Mouse (Mus musculus) midbrain, embryonic 11.5 days (tissue): ENCODE data around the gene Prkcb. TPM values are rescaled to one million over a fixed set of nuclear protein-coding genes. Genes with fewer than 3 reads are reported as not detected.
A peak's percentile ranks its signal among the peaks of the same experiment; 100 is the strongest.

Experiments
- ATAC-seq: fragments of 200-750 bp; cut with Nextera tagmentation; 2 replicates; pipeline ENCODE4 v1.8.0; 2017; ENCODE audit warnings: moderate TSS enrichment, moderate library complexity; ENCODE audit not compliant: low FRiP score
- DNase-seq: peaks from one replicate; pipeline ENCODE4 v3.0.0; 2015; ENCODE audit warnings: low spot score; ENCODE audit errors: missing footprints
- H3K27ac ChIP-seq: fragments of 300-500 bp; sonication (generic); 2 replicates; pipeline ENCODE4 v1.5.1; 2014; ENCODE audit warnings: low read depth, low read length
- H3K27me3 ChIP-seq: fragments of 300-500 bp; sonication (generic); 2 replicates; pipeline ENCODE4 v1.6.1; 2014; ENCODE audit warnings: mild to moderate bottlenecking, low read length, moderate library complexity, mixed read lengths; ENCODE audit not compliant: control insufficient read depth, insufficient read depth
- H3K36me3 ChIP-seq: fragments of 300-500 bp; sonication (generic); 2 replicates; pipeline ENCODE4 v1.6.1; 2014; ENCODE audit warnings: mild to moderate bottlenecking, low read length, moderate library complexity, mixed read lengths; ENCODE audit not compliant: control insufficient read depth, insufficient read depth
- H3K4me1 ChIP-seq: fragments of 300-500 bp; sonication (generic); 2 replicates; pipeline ENCODE4 v1.6.1; 2014; ENCODE audit warnings: low read length; ENCODE audit not compliant: control insufficient read depth, insufficient read depth
- H3K4me2 ChIP-seq: fragments of 300-500 bp; sonication (generic); 2 replicates; pipeline ENCODE4 v1.6.1; 2014; ENCODE audit warnings: mild to moderate bottlenecking, moderate library complexity
- H3K4me3 ChIP-seq: fragments of 300-500 bp; sonication (generic); 2 replicates; pipeline ENCODE4 v1.5.1; 2014; ENCODE audit warnings: low read depth, low read length
- H3K9ac ChIP-seq: fragments of 300-500 bp; sonication (generic); 2 replicates; pipeline ENCODE4 v1.6.1; 2014; ENCODE audit warnings: low read length
- H3K9me3 ChIP-seq: fragments of 300-500 bp; sonication (generic); 2 replicates; pipeline ENCODE4 v1.6.1; 2016; ENCODE audit warnings: low read length; ENCODE audit not compliant: control insufficient read depth
- WGBS: fragments of 180-500 bp; shearing (Covaris S2); extraction: QIAGEN DNeasy Blood & Tissue Kit; methylation state at CpG from one replicate; pipeline ENCODE4 v1.1.7; 2014; 5-methylcytosine and 5-hydroxymethylcytosine counted together
- polyA plus RNA-seq: library from polyadenylated mRNA; unstranded; fragments of >200 nt; fragmentation: Nextera tagmentation; extraction: Ambion mirVana; gene quantifications from 2 replicates; pipeline ENCODE4 v1.2.1, GENCODE M21; 2014

Prkcb gene
- polyA plus RNA-seq, 1 experiment from 2014 or later = 17.9 TPM

GRCm38 (mm10) chr7:122390200-122390599 lies 101.6 kb downstream of the Prkcb start:
- H3K4me2 ChIP-seq = no peak overlapping the region
- H3K36me3 ChIP-seq = no peaks in the 10 kb centered on the region
- no peak overlapping the region for H3K27ac ChIP-seq
- H3K9me3 ChIP-seq = no peaks in the 10 kb centered on the region
- DNase-seq = peak; percentile 37
- H3K27me3 ChIP-seq = no peaks in the 10 kb centered on the region
- H3K4me1 ChIP-seq = peaks cover 5% of the 10 kb centered on the region
- peak; percentile 65; the same call in 1 of the 2 replicates for ATAC-seq
- H3K4me3 ChIP-seq = no peak overlapping the region
- no peak overlapping the region for H3K9ac ChIP-seq
- WGBS = 74% methylated on average over 5 of the region's 5 CpGs

- ATAC-seq = 0 out of 2 replicates have a peak, but pooled peaks have one; percentile 38
- no peaks in the 10 kb centered on the region for H3K9me3 ChIP-seq
- H3K4me1 ChIP-seq = peaks cover 5% of the 10 kb centered on the region
- no peak overlapping the region for H3K9ac ChIP-seq
- no peak overlapping the region for H3K4me3 ChIP-seq
- H3K4me2 ChIP-seq = no peak overlapping the region
- 77% methylated on average over 4 of the region's 4 CpGs for WGBS
- H3K36me3 ChIP-seq = no peaks in the 10 kb centered on the region
- no peak overlapping the region for H3K27ac ChIP-seq
- H3K27me3 ChIP-seq = no peaks in the 10 kb centered on the region
- no peak for DNase-seq
These were observed 102.1 kb downstream of the Prkcb start for GRCm38 (mm10) chr7:122390683-122391082.

DNA sequence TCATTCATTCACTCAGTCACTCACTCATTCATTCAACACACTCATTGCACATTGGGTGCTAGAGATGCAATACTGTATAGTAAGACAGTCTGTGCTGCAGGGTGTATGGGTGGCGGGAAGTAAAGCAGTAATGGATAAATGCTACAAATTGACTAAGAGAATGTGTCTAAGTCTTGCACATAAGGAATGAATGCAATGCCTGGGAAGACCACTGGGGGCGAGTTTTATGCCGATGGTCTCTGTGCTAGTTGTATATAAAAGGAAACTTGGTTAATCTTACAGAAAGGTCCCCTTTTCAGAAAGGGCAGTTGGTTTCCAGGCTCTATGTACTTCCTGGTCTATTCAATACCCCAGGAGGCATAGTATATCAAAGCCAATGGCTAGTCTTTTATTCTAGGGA lies 102.8 kb downstream of the Prkcb start:
- 72% methylated on average over 3 of the region's 3 CpGs for WGBS

GRCm38 (mm10) chr7:122393964-122394363 lies 105.4 kb downstream of the Prkcb start:
- H3K27ac ChIP-seq = no peak overlapping the region
- no peaks in the 10 kb centered on the region for H3K27me3 ChIP-seq
- 51% methylated on average over 5 of the region's 5 CpGs for WGBS

More for the DNA sequence above, 102.8 kb downstream of the Prkcb start:
- no peak for ATAC-seq
- Histone ChIP-seq H3K36me3 (no peaks in the 10 kb centered on the region), H3K27me3 (no peaks in the 10 kb centered on the region), H3K9ac (no peak overlapping the region), H3K4me3 (no peak overlapping the region), H3K4me1 (peaks cover 5% of the 10 kb centered on the region), H3K4me2 (no peak overlapping the region), H3K9me3 (no peaks in the 10 kb centered on the region), H3K27ac (no peak overlapping the region)
- no peak for DNase-seq

DNA sequence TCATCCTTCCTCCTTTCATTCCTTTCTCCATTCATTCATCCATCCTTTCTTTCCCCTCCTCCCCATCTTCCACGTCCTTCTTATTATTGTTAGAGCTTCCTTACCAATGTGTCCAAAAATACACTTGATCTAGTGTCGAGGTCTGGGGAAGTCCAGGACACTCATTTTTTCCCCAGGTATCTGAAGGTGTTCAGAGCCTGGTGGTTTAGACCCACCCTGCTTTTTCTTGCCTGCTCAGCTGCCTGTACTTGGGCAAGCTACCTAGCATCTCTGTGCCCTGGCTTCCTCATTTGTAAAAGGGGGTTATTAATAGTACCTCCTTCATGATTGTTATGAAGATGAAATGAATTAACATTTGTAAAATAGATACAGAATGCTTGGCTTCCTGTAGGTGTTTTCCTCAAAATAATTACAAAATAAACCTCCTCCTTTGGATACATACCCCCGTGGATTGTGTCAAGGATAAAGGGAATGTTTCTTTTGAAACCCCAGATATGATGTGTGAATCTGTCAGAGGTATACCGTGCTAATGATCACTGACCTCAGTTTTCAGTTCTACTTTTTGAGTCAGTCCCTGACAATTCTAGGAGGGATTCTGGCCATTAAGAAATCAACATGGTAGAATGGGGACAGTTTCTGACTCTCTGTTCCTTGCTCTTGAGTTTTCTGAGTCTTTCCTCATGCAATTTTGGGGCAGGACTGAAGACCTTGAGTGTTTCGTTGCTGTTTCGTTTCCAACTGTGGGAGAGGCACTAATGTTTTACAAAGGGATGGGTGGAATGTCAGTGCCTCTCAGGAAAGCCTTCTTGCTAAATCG lies 106.8 kb downstream of the Prkcb start:
- Histone ChIP-seq H3K27me3 (no peaks in the 10 kb centered on the region), H3K4me2 (no peak overlapping the region), H3K36me3 (no peaks in the 10 kb centered on the region), H3K4me3 (no peak overlapping the region), H3K27ac (no peak overlapping the region), H3K9me3 (no peaks in the 10 kb centered on the region), H3K4me1 (0 out of 2 replicates have a peak, but pooled peaks cover under 1% of the 10 kb centered on the region), H3K9ac (no peak overlapping the region)
- no peak for DNase-seq
- WGBS = 78% methylated on average over 7 of the region's 7 CpGs
- no peak for ATAC-seq

More at GRCm38 (mm10) chr7:122393964-122394363, 105.4 kb downstream of the Prkcb start:
- ATAC-seq (no peak), DNase-seq (no peak)
- peaks cover 3% of the 10 kb centered on the region for H3K4me1 ChIP-seq
- no peaks in the 10 kb centered on the region for H3K9me3 ChIP-seq
- no peaks in the 10 kb centered on the region for H3K36me3 ChIP-seq
- no peak overlapping the region for H3K4me2 ChIP-seq
- no peak overlapping the region for H3K4me3 ChIP-seq
- no peak overlapping the region for H3K9ac ChIP-seq

DNA sequence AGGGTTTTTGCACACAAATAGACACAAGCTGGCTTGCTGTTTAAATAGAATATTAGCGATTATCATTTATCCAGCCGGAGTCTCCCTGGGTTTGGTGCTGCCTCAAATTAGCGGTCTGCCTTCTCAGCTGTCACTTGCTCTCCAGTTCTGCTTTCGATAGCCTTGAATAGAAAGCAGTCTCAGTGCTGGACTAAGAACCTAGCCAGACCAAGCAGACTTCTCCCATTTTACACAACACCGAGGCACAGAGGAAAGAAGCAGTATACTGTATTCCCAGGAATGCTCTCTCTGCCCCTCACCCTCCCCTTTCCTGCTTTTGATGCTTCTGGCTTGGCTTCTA lies 107.4 kb downstream of the Prkcb start:
- no peak overlapping the region for H3K4me3 ChIP-seq
- 96% methylated on average over 5 of the region's 5 CpGs for WGBS
- H3K27ac ChIP-seq = no peak overlapping the region
- H3K27me3 ChIP-seq = no peaks in the 10 kb centered on the region
- no peaks in the 10 kb centered on the region for H3K4me1 ChIP-seq
- no peak overlapping the region for H3K4me2 ChIP-seq
- H3K36me3 ChIP-seq = no peaks in the 10 kb centered on the region
- H3K9me3 ChIP-seq = no peaks in the 10 kb centered on the region
- ATAC-seq (no peak), DNase-seq (no peak)
- no peak overlapping the region for H3K9ac ChIP-seq

DNA sequence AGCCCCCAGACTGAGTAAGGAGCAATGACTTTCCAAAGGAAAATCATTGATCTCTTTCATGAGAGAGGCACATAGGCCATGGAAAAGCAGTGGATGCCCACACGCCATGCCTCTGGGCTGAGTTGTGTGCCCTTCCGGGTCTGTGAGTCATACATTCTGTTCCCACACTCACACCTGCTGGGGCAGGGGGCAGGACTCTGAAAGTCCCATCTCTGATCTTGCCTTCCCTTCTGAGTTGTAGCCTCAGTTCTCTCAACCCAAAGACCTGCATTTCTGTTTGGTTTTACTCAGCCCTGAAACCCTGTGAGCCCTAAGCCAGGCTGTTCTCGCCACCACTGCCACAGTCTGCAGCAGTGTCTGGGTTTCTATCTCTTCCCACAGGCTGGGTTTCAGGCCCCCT lies 109.1 kb downstream of the Prkcb start:
- no peak for DNase-seq
- no peak for ATAC-seq
- Histone ChIP-seq H3K27me3 (no peaks in the 10 kb centered on the region), H3K4me2 (no peak overlapping the region), H3K36me3 (no peaks in the 10 kb centered on the region), H3K9me3 (no peaks in the 10 kb centered on the region), H3K4me3 (no peak overlapping the region), H3K27ac (no peak overlapping the region), H3K4me1 (no peaks in the 10 kb centered on the region), H3K9ac (no peak overlapping the region)
- 84% methylated on average over 3 of the region's 3 CpGs for WGBS

GRCm38 (mm10) chr7:122402041-122402440 lies 113.5 kb downstream of the Prkcb start:
- Histone ChIP-seq H3K4me2 (no peak overlapping the region), H3K9ac (no peak overlapping the region), H3K36me3 (no peaks in the 10 kb centered on the region), H3K4me1 (peaks cover 13% of the 10 kb centered on the region), H3K27ac (no peak overlapping the region), H3K27me3 (no peaks in the 10 kb centered on the region), H3K4me3 (no peak overlapping the region), H3K9me3 (no peaks in the 10 kb centered on the region)
- ATAC-seq (no peak), DNase-seq (no peak)
- 85% methylated on average over 7 of the region's 7 CpGs for WGBS

- H3K27ac ChIP-seq = no peak overlapping the region
- H3K27me3 ChIP-seq = no peaks in the 10 kb centered on the region
- H3K4me1 ChIP-seq = peaks cover 13% of the 10 kb centered on the region
- no peaks in the 10 kb centered on the region for H3K36me3 ChIP-seq
- H3K9me3 ChIP-seq = no peaks in the 10 kb centered on the region
- 92% methylated on average over 4 of the region's 4 CpGs for WGBS
- ATAC-seq (no peak), DNase-seq (no peak)
- no peak overlapping the region for H3K4me2 ChIP-seq
- no peak overlapping the region for H3K9ac ChIP-seq
- no peak overlapping the region for H3K4me3 ChIP-seq
These were observed 114.8 kb downstream of the Prkcb start for GRCm38 (mm10) chr7:122403343-122403742.
